7 mouse cellular contexts compared by ENCODE assay signal in the genomic region with DNA sequence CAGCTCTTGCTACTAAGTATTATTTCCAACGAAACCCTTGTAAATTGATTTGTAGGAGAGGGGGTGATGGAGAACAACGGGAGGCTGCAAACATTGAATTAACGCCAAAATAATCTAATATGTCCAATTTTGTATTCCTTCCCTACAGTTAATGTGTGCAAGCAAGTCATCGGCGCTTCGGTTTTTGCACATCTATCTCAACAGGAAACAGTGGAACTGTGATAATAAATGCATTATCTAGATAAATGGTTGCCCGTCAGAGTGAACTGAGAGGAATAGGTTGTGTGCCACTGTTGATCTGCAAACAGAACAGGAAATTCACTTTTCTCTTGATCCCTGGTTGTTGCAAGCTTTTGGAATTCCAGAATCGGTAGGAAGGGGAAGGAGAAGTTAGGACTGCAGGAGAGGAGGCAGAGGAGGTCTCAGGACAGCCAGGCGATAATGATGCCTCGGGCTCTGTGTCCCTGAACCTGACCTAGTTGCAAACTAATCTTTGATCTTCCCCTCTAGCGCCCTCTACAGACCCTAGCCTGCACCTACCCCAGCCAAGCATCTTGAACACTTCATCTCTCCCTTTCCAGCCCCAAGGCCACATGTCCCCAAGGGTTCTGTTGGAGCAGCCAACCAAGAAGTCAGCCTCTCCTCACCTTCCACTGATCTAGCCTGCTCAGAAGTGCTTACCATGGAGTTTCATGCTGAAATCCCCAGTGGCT.
A peak's percentile ranks its signal among the peaks of the same experiment; 100 is the strongest.
DNase-seq lines count a peak whose midpoint lies in the region; ATAC-seq and TF ChIP-seq lines count a peak whose summit lies in the region.

No protein-coding gene starts in this region.

- no peak overlapping the region for H3K4me3 ChIP-seq in left cerebral cortex, adult 2 months
- H3K4me3 ChIP-seq in cerebellum, adult 2 months (replicated peaks; ENCODE audit: insufficient read depth, low read depth, low read length) = no peak overlapping the region

- peak in 1 of 2 experiments; percentile 23 for DNase-seq in left cerebral cortex, adult 2 months (ENCODE audit: extremely low spot score in 1 of 2, low spot score in 2 of 2)
- DNase-seq in left cerebral cortex, postnatal 25 days (ENCODE audit: low spot score in 2 of 2) = no peak
- peak; percentile 70 for DNase-seq in R1 (ENCODE audit: low read depth, low spot score)
- DNase-seq in cerebellum, adult 2 months = peak; percentile 18 to 32
- DNase-seq in lung, postnatal 14 days = peak; percentile 26
- DNase-seq in urinary bladder, adult 18-20 months (ENCODE audit: low spot score in 2 of 2) = no peak

- intact Hi-C loops in left cerebral cortex, adult 2 months (cut with DNase I) = no loop called here
- intact Hi-C loops in left cerebral cortex, postnatal 25 days (cut with DNase I) = no loop called here

- no peaks in the 10 kb centered on the region; the same call in 1 of the 2 replicates for H3K4me1 ChIP-seq in cerebellum, adult 2 months (ENCODE audit: control insufficient read depth, insufficient read depth, low read length)

- no peak for ATAC-seq in erythroblast, adult 5-6 weeks (replicated peaks; ENCODE audit: low FRiP score, poor library complexity, severe bottlenecking)

- peak; percentile 57 for TF ChIP-seq CTCF in left cerebral cortex, adult 2 months (IDR thresholded peaks at IDR 0.05)
- peak; percentile 49; the same call in 1 of the 2 replicates for TF ChIP-seq CTCF in cerebellum, adult 2 months (IDR thresholded peaks at IDR 0.05; ENCODE audit: borderline replicate concordance, insufficient read depth, low read depth, low read length)

- no peak for TF ChIP-seq POLR2A in cerebellum, adult 2 months (IDR thresholded peaks at IDR 0.05; ENCODE audit: borderline replicate concordance, insufficient read depth, low read length)

- 73% methylated on average over 11 of the region's 11 CpGs for WGBS in cerebellum, adult 2 months

- H3K27ac ChIP-seq in left cerebral cortex, adult 2 months = no peak overlapping the region
- no peak overlapping the region for H3K27ac ChIP-seq in cerebellum, adult 2 months (ENCODE audit: insufficient read depth, low read length)

- no peaks in the 10 kb centered on the region for H3K27me3 ChIP-seq in cerebellum, adult 2 months (ENCODE audit: control insufficient read depth, insufficient read depth, low read length)

Comparison
In these comparisons a context has a peak if more than half of its experiments do, and no peak if none do; other contexts are left out.
1. DNase-seq: peak in R1 (single experiment), cerebellum, adult 2 months (2 of 2) and lung, postnatal 14 days (single experiment); none in left cerebral cortex, postnatal 25 days (0 of 2) and urinary bladder, adult 18-20 months (0 of 2).